Mouse (Mus musculus) layer of hippocampus, adult 9-11 months (tissue): Measurements from ENCODE around the gene Rcan1.

Experiments used
- DNase-seq: peaks from one replicate; pipeline ENCODE4 v3.0.0; 2022

Rcan1 gene

DNA sequence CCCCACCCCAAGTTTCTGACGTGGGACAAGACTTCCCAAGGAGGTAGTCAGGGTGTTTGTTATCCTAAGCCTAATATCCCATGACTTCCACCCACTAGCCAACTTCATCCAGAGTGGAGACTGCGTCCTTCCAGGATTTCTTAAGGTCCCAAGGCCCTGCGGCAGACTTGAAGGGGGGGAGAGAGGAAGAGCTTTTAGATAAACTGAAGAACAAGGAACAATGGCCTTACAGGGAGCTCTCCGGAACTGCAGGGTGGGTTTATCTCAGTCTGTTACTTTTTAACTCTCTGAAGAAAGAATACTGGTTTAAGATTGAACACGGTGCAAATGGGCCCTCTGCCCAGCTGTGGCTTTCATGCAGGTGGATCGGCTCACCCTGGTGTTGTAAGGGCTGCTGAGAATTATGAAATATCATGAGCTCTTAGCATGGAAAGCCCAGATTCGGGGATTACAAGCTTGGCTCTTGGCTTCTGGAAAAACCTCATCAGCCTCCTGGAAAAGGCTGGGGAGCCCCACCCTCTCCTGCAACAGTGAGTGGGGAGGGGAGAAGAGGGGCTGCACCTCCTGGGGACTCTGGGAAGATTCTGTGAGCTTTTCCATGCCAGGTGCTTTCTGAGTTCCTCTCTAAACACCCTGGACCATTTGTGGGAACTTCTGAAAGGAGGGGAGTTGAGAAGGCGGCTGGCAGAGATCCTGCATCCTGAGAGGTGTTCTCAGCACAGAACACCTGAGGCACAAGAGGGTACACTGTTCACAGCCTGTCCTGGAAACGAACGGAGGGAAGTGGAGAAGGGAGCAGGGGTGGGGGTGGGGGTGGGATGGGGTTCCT lies 72.7 kb downstream of the Rcan1 start:
- DNase-seq = no peak

DNA sequence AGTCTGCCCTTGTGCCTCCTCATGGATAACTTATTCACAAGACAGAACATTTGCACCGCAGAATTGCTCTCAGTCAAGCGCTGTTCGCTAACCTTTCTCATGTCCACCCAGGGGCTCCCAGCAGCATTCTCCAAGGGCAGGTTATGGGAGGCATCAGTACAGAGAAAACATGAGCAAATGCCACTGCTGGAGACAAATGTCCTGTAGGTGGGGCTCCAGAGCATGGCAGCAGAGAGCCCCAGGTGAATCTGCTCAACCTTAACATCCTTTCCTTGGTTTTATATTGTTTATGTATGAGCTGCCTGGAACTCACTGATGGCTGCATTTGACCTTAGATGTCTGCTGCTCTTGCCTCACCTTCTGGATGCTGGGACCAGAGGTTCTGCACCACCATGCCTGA lies 76.9 kb downstream of the Rcan1 start:
- no peak for DNase-seq

DNA sequence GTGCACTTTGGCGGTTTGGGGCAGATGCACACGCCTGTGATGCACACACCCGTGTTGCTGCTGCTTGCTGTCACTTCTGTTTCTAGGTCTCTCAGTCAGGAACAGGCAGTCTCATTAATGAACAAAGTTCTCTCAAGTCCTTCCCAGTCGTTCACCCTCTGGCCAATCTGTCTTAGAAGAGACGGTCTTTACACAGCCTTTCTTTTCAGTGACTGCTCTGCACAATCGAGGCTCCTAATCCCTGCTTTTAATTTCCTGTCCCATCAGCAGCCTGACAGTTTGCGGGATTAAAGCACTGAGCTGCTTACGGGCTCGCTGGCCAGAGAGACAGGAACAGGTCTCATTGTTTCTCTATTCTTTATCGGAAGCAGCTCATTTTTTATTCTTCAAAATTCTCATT lies 83.0 kb downstream of the Rcan1 start:
- no peak for DNase-seq

DNA sequence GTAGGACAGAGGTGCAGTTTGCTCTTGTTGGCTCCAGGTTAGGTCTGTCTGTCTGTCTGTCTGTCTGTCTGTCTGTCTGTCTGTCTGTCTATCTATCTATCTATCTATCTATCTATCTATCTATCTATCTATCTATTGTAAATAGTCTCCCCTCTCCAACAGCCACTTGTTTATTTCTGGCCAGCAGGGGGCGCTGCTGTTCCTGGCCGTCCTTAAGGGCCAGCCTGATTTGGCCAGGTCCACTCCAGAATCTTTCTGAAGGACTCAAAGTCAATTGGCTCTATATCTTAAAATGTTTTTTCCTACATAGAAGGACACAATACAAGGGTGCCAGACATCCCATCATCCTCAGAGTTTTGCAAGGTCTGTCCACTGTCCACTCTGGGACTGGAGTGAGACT lies 85.6 kb downstream of the Rcan1 start:
- no peak for DNase-seq

DNA sequence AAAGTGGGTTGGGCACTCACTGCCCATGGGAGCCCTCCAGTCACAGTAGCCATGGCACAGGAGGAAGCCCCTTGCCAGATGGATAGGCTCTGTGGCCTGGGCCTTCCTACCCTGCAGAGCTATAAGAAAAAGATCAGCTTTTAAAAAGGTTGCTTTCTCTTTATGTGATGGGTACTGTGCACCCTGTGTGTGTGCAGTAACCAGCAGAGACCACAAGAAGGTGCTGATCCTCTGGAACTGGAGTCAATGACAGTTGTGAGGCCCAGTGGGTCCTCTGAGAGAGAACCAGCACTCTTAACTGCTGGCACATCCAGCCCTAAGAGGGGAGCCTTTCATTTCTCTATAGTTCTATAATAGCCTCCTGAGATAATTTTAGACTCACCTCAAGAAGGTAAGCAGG lies 87.3 kb downstream of the Rcan1 start:
- no peak for DNase-seq

DNA sequence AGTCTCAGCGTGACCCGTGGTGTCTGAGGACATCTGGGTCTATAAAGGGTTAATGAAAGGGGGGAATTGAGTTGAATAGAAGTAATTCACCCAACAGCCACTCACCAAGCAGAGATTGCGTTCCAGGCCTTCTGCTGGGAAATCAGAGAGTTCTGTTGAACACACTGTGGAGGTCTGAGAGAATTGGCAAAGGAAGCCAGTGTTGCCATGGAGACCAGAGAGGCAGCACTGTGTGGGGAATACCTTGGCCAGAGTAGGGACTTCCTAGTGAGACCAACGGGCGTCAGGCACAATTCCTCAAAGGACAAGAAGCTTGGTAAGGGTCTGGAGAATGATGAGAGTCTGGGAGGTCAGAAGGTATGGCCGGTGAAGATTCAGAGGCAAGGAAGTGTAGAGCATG lies 88.2 kb downstream of the Rcan1 start:
- DNase-seq = peak; percentile 83

DNA sequence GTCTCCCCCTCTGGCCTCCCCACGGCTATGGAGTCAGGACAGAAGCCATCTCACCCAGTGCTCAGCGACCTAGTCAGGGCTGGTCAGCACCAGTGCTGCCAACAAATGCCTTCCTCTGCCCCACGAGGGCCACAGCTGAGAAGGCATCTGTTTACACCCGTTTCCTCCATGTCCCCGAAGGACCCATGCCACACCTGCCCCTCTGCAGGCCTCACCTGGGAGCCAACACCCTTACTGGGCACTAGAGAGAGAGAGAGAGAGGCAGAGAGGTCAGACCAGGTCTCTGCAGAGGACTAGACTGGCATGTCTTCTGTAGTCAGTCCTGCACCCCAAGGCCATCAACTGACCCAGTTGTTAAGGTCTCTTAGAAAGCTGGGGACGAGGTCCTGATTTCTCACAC lies 89.6 kb downstream of the Rcan1 start:
- no peak for DNase-seq

DNA sequence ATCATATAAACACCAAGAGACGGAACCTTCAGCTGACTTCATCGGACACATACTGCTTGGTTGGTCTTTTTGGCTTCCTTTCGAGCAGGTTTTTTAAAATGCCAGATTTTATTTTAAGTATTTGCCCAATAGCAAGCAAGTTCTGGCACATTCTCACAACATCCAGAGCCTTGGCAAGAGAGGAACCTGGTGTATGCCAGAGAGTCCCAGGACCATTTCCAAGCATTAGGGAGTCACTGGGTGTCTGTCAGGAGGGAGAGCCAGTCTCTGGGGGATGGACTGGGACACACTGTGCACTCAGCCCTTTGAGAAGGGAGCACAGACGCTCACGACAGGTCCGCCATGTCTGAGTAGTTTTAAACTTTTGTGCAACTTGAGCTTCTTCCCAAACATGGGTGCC lies 93.7 kb downstream of the Rcan1 start:
- peak; percentile 55 for DNase-seq

DNA sequence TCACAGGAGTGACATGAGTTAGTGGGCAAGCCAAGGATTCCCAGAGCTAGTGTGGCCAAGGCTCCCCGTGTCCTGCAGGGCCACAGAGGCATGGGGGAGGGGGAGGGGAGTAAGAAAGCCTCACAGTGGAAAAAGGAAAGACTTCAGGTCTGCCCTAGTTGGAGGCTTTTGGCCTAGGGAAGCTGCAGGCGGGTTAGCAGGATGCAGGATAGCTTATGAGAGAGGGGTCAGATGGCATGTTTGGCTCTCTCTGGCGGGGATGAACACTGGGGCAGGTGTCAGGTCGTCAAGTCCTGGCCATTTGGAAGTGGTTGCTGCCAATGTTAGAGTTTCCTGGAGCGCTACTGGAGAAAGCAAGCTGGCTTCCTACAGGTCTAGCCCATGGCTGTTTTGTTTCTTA lies 99.0 kb downstream of the Rcan1 start:
- DNase-seq = no peak

DNA sequence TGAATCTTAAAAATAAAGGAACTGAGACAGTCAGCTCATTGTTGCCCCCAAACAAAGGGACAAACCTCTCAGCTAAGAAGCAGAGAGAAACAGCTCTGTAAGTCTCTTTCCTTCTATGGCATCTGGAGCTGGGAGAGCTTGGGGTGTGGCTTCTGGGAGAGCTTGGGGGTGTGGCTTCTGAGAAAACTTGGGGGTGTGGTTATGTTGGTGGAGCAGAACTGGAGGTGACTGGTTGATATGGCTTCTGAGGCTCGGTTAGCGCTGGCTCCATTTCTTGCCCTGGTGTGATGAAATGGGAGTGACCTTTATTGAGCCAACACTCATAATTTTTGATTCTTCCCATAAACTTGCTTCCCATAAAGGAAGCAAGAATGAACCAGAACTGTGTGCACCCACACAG lies 101.4 kb downstream of the Rcan1 start:
- no peak for DNase-seq

DNA sequence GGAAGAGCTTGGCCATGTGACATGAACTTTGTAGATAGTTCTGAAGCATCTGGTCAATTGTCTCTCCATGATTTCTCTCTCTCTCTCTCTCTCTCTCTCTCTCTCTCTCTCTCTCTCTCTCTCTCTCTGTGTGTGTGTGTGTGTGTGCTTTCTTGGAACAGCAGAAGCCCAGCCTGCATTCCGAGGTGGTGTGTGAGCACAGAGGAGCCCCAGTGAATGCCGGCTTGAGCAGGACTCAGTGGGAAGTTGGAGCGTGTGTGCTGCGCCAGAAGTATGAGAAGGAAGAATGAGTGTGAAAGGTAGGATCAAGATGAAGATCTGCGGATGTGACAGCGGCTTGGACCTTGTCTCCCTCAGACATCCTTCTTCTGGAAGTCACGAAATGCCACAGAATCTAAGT lies 105.2 kb downstream of the Rcan1 start:
- DNase-seq = no peak

DNA sequence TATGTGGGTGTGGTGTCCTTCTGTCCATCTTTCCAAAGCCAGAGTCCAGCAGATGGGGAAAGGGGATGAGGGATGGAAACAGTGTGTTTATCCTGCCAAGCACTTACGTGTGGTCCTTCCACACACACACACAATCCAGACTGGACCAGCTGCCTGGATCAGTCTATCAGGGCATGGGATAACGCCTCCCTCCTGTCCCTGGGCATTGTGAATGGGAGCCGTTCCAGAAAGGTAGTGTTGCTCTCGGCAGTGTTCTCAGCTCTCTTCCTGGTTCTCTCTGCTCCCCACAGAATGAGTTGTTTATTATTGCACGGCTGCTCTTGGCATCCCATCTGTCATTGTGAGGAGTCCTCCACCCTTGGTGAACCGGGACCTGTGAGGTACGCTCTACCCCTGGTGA lies 110.0 kb downstream of the Rcan1 start:
- DNase-seq = no peak

DNA sequence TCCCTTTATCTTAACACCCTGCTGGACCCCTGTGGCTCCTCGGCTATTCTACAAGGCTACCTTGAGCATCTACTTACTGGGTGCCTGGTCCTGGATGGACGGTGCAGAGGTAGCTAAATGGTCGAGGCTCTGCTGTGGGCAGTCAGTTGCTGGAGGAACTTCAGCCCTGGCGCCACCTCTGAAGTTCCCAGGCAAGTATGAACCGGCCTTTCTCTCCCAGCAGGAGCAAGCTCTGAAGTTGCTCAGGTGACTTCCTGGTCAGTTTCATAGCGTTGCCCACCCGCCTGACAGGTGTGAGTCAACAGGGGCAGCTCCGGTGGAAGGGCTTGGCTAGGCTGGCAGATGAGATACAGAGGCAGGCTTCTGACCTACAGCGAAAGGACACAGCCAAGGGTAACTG lies 111.4 kb downstream of the Rcan1 start, which contains the start of gene Kcne1:
TSS of gene Kcne1 (minus strand) at position 240 of the 400 bp plus-strand sequence.
- no peak for DNase-seq

DNA sequence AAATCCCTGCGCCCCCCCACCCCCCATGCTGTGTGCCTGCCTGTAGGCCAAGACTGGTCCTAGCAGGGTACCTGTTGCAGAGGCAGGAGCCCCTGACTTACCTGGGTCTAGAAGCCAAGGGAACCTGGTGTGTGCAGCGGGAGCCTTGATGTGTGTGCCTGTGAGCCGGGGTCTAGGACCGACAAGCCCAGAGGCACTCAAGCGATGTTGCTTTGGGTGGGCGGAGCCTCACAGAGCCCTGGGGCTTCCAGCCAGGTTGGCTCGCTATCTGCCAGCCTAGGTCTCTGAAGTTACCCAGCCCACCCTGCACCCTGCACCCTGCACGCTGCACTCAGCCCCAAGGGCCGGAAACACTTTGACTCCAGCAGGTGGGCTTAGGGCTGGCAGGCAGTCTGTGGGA lies 111.9 kb downstream of the Rcan1 start:
- DNase-seq = no peak

DNA sequence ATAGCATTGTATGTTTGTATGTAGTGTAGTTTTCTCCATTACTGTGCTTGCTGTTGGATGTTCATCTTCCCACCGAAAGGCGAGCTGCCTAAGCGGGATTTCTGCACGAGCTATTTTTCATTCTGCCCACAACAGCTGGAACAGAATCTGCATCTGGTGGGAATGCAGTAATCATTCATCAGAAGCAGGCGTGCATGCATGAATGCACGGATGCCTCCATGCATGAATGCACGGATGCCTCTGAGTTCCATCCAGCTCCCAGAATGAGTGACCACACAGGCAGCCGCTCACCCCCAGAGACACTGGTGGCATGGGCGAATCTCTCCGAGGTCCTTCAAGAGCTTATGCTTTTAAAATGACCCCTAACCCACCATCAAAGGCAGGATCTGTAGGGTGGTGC lies 113.1 kb downstream of the Rcan1 start:
- no peak for DNase-seq

DNA sequence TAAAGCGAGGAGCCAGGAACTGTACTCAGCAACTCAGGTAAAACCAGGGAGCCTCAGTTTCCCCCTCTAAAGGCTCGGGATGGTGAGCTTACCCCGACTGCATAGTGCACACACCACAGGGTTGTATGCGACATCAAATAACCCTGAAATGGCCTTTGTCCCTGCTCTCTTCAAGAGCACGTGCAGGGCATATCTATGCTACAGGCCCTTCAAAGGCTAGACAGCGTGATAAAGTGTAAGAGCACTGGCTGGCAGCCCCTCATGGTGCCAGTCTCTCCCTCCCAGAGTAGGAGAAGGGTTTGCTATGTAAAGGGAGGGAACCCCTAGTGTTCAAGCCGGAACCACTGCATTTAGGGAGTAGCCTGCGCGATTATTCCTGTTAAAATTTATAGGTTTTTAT lies 113.6 kb downstream of the Rcan1 start:
- no peak for DNase-seq

DNA sequence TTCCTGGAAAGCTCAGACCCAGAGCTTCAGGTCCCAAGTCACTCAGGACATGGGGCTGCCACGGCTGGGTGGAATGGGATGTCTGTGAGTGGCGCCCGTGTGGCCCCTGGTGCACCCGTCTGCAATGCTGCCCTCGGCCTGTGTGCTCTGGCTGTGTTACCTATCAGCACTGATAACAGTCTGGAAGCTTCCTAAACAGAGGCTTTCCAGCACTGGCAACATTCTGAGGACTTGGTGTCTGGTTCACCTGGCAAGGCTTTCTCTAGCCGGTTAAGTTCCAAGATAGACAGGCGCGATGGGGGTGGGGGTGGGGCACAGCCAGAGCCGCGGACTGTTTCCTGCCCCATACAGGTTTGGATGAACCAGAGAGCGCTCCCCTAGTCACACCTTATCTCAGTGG lies 114.7 kb downstream of the Rcan1 start:
- no peak for DNase-seq

DNA sequence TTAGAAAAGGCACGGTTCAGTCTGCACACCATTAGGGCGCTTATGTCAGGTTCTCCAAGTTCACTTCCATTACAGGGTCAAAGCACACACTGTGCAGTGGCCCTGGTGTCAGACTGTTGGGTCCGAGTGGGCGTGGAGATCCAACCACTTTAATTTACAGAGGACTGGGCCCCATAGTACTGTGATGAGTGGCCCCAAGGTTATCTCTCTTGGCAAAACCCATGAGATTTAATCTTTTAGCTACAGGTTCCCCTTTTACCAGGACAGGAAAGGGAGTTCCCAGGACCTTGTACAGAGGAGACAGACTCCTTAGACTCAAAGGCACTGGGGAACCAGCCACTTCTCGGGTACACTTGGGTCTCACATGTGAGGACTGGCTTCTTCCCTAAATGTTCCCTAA lies 115.3 kb downstream of the Rcan1 start:
- DNase-seq = no peak

DNA sequence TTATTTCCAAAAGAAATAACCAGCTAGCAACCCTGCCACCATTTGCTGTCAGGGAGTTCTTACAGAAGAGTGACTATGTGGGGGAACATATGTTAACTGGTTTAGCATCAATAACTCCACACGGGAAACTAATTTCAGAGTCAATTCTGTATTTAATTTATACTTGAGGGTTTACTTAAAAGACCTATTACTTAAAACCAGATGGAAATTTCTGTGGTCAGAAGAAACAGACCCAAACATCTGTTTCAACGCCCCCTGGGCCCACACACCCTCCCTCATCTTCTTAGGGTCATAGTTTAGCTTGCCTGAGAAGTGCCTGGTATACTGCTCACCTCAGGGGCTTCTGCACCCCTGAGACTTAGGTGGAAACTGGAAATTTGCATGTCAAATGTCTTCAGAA lies 116.8 kb downstream of the Rcan1 start:
- no peak for DNase-seq

DNA sequence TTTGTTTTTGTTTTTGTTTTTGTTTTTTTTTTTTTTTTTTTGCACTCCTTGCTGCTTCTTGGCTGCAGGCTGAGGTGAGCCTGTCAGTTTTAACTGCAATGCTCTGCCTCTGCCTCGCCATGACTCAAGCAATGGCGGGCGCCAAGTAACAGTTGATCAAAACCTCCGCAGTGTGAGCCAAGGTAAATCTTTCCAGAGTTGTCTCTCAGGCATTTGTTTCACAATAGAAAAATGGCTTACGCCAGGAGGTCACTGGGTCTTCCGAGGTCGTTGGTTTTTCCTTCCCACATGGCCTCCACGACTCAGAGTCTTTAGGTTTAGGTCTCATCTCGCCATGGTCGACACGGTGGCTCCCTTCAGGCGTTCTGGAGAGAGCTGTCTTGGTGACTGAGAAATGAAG lies 117.4 kb downstream of the Rcan1 start:
- no peak for DNase-seq

DNA sequence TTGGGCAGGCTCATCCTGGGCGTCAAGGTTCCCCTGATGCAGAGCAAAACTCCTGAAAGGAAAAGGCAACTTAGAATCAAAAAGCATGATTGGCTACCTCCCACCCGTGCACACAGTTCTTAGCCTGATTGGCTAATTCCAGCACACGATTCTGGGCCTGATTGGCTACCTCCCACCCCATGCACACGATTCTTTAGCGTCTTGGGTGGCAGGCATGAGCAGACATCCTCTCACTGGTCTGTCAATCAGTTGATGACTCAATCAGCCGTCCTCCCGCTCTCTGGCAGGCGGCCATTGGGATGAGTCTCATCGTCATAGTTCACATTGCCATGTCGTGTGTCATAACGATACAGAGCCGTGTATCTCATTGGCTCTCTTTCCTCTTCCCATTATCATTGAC lies 121.7 kb downstream of the Rcan1 start:
- no peak for DNase-seq

DNA sequence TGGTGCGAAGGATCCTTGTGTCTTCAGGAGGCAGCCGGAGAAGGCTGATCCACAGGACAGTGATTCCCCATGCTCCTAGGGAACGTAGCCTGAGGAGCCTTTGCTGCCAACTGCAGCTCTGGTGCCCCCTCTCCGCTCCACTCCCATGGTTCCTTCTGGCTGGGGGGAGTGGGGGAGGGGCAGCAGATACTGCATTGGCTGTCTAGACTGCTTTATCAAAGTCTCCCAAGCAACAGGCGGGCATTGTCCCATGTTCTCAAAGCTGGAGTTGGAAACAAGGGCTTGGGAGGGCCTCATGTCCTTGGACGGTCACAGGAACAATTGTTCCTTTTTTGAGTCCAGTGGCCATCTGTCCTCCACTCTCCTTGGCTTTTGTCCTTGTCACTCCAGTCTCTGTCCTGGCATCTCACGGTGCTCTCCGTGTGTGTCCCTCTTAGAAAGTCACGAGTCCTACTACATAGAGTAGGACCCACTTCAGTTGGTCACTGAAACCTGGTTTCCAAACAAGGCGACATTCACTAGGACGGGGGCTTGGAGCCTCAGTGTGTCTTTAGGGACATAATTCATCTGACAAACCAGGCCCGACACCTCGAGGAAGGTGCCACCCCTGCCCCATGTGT lies 124.3 kb downstream of the Rcan1 start:
- no peak for DNase-seq

DNA sequence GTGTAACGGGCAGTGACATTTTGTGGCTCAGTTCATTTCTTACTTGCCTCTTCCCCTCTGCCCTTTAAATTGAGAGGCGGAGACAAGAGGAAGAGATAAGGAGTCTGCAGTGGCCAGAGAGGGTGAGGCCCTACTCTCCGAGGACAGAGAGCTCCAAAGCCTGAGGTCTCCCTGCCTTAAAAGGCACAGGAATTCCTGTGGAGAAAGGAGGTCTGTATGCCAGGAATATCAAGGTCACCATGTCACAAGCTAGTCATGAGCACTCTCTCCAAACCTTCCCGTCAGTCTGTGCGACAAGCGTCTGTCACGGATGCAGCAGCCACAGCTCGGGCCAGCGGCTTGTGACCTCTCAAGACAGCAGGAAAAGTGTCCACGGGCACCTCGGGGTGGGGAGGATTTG lies 125.5 kb downstream of the Rcan1 start:
- no peak for DNase-seq
